Mouse (Mus musculus) lung, postnatal 0 days (tissue): ENCODE results near the gene Pik3r6.

Experiments
- CTCF ChIP-seq: IDR thresholded peaks from 2 replicates; pipeline ENCODE4 v1.5.1; 2016; ENCODE audit warnings: antibody characterized with exemption, mild to moderate bottlenecking
- EP300 ChIP-seq: IDR thresholded peaks from 2 replicates; pipeline ENCODE4 v1.6.1; 2016; ENCODE audit warnings: antibody characterized with exemption, mild to moderate bottlenecking, control low read depth

DNA sequence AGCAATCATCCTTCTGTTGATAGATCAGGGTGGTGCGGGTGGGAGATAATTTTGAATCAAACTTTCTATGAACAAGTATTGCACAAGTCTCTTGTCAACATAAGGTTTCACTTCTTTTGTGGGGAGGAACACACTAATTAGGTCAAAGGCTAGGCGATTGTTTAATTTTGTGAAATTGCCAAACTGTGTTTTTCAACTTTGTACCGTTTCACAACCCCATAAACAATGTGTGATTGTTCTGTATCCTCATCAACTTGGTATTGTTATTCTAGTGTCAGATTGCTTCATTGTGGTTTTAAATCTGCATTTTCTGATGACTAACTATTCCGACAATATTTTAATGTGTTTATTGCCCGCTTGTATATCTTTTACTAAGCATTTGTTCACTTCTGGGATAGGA lies 43.3 kb upstream of the Pik3r6 start:
- TF ChIP-seq EP300 = no peak; the same call in 1 of the 2 replicates
- no peak for TF ChIP-seq CTCF
